Mouse (Mus musculus) frontal cortex, adult (tissue): ENCODE data around the gene Tpp2.
"Not testable (repeated sequence)": the region's sequence is repeated elsewhere in the genome, so short reads cannot be mapped to it uniquely, and the experiment has no call there.

Experiments
- ATAC-seq: cut with Nextera tagmentation; 2 replicates; pipeline ENCODE4 v1.9.2; 2017; ENCODE audit warnings: mild to moderate bottlenecking, moderate library complexity, mixed read lengths; ENCODE audit not compliant: low TSS enrichment

Tpp2 gene

DNA sequence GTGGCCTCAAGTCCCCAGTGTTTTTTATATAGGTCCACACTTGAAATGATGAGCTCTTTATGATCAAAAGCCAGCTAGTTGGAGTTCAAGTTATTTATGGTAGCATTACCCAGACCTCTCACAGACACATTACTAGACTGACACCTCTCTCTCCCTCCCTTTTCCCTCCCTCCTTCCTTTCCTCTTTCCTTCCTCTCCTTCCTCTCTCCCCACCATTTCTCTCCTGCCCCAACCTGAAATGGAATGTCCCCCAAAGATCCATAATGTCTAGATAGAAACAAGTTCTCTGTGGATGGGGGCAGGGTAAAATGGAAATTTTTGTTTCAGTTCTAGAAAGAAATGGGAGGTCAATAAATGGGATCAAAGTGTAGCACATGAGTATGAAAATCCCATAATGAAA lies 86.5 kb downstream of the Tpp2 start, which contains the start of gene Mettl21c:
TSS of gene Mettl21c (minus strand) at position 101 of the 400 bp plus-strand sequence.
- no peak for ATAC-seq

DNA sequence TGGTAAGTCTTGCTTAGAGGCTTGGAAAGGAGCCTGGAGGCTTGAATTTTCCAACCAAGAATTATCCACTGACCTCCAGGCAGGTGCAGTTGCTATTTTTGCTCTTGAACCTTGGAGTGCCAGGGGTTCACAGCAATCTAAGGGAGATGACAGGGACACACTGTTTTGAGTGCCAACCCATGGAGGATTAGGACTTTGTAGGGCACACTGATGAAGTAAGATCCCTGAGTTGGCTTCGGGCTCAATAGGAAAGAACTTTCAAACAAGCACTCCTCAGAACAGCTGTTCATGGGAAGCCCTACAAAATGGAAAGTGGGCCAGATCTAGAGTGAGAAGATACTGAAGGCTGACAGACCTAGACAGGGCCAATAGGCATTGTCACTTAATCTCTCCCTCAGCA lies 89.2 kb downstream of the Tpp2 start:
- no peak for ATAC-seq

DNA sequence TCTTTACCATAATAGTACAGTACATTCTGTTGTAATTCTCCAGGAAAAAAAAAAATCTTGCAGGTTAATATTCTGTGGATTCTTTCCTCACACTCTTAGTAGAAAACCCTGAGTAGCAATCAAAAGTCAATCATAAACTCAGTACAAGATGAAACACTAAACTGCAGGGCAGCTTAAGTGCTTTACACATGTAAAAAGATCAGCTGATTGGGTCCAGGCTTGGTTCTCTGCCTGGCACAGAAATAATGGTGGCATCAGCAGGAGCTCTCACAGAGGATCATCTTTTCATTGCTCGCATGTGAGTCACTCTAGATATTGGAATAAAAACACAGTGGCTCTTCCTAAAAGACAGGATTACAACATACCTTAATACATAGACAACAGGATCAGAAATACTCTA lies 94.2 kb downstream of the Tpp2 start:
- no peak for ATAC-seq

DNA sequence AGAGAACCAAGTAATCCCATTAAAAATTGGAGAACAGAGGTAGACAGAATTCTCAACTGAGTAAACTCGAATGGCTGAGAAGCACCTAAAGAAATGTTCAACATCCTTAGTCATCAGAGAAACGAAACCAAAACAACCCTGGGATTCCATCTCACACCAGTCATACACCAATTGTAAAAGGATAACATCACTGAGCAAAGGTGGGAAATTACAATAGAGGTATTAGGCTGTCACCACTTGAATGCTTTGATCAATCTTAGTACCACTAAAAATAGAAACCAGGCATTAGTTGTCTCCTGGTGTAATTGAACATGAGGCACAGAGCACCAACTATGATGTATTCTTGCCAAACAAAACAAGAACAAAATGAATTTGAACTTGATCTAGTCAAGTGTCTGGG lies 98.8 kb downstream of the Tpp2 start:
- ATAC-seq: no peak

DNA sequence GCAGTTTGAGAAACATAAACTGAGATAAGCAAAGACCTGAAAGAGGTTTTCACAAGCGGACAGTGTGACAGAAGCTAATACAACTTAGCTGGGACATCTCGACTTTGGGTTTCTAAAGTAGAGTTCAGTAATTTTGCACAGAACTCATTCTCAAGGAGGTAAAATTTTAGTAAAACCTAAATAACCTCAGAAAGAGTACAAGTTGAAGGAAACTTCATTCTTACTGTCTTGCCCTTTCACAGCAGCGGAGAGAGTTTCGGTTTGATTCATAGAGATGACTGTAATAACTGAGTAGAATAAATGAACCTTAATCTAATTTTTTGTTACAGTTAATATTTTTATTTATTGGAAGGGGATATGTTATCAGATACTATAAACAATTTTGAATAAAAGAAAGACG lies 99.5 kb downstream of the Tpp2 start:
- ATAC-seq: no peak

DNA sequence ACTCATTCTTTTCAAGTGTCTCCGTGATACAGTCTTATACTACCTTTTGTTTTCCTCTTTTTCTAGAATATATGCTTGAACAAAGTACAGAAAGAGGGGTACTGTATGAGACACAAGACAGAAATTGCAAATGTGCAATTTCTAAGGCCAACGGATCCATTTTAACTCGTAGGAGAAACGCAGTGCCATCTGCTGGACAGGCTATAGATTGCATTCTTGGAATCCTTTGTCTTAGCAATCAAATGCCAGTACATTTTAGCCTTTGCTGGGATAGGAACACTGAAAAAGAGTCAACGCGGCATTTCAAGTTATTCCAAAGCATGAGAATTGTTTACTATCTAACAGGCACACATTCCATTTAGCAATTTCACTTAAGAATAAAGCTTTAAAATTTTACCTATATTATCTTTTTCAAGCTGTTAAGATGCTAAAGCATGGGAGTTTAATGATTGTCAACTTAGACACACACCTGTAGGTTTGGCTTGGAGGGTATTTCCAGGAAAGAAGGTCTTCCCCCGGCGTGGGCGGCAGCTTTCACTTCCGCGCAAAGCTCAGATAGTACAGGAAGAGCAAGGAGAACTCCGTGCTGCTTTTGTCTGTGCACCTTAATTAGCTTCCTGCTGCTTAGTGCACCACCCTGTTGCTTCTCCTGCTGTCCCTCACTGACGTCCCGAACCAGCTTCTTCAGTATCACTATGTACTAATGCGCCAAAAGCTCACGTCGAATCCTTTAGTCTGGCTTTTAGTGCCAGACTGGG lies 108.5 kb downstream of the Tpp2 start:
- peak; percentile 93 for ATAC-seq

DNA sequence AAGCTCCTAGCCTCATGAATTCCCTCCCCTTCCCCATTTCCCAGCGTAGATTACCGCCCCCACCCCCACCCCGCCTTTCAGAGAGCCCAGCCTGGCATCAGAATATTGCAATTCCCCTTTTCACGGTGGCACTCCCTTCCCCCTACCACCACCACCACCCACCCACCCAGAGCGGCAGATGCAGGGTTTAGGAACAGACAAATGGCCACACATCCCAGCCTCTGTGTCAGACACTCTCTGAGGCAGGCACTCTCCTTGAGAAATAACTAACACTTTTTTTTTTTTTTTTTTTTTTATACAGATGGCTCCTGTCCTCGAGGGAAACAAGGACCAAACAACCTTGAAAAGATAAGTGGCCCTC lies 109.1 kb downstream of the Tpp2 start:
- ATAC-seq: no peak

DNA sequence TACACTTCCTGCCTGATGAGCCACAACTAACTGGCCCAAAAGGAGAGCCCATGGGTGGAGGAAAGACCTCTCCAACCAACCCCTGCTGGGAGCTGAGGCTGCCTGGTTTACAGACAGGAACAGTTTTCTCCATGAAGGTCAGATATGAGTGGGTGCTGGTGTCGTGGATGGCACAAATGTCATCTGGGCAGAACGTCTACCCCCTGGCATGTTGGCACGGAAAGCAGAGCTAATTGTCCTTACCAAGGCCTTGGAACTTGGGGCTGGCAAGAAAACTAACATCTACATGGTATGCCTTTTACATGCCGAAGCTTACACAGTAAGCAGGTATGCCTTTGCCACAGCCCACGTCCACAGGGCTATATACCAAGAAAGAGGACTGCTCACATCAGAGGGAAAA lies 112.2 kb downstream of the Tpp2 start:
- ATAC-seq: not testable (repeated sequence)

DNA sequence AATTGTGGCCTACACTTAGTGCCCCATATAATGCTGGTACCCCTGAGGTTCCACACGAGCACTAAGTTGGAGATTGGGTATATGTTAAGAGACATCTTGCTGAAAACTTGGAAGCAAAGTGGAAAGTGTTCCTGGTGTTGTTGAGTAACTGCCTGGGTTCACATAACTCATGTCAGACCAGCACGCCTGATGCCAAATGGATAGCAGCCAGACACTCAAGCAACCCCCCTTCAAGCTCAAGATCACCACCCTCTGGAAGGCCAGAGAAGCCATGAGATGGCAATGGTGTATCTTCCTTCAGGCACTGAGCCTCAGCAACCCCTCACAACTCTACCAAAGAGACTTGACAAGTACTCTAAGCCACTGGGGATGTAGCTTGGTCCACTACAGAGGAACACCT lies 113.1 kb downstream of the Tpp2 start:
- ATAC-seq: no peak
